Mouse (Mus musculus) naive thymus-derived CD4-positive, alpha-beta T cell, adult 2 months (primary cell): ENCODE data around the gene Gm43064.

ENCODE experiments used
- DNase-seq: peaks from one replicate; pipeline ENCODE4 v3.0.0-alpha.2; 2011; ENCODE audit warnings: low read depth

Gm43064 gene

GRCm38 (mm10) chr3:103857036-103857805, 47.8 kb downstream of the Gm43064 start:
- peak; percentile 69 for DNase-seq

- peak; percentile 34 for DNase-seq
Observed at GRCm38 (mm10) chr3:103857977-103858563, 48.7 kb downstream of the Gm43064 start.

- peak; percentile 78 for DNase-seq
Observed at GRCm38 (mm10) chr3:103858881-103859801, 49.8 kb downstream of the Gm43064 start, which contains the start of gene Ptpn22. TSS of gene Ptpn22 (plus strand) at chr3:103859795.

GRCm38 (mm10) chr3:103859851-103860391, 50.5 kb downstream of the Gm43064 start:
- peak; percentile 94 for DNase-seq

- peak; percentile 56 for DNase-seq
Observed at GRCm38 (mm10) chr3:103862721-103863220, 53.4 kb downstream of the Gm43064 start.

- DNase-seq = no peak
Observed at GRCm38 (mm10) chr3:103864200-103864599, 54.8 kb downstream of the Gm43064 start.

- peak; percentile 74 for DNase-seq
Observed at GRCm38 (mm10) chr3:103867424-103867971, 58.1 kb downstream of the Gm43064 start.

GRCm38 (mm10) chr3:103868008-103868407, 58.6 kb downstream of the Gm43064 start:
- DNase-seq = peak; percentile 86

- DNase-seq = peak; percentile 37
Observed at GRCm38 (mm10) chr3:103872663-103873098, 63.3 kb downstream of the Gm43064 start.

GRCm38 (mm10) chr3:103874329-103874728, 65.0 kb downstream of the Gm43064 start:
- DNase-seq = no peak

- peak; percentile 69 for DNase-seq
Observed at GRCm38 (mm10) chr3:103885946-103886345, 76.6 kb downstream of the Gm43064 start.

GRCm38 (mm10) chr3:103887581-103887980, 78.2 kb downstream of the Gm43064 start:
- DNase-seq = peak; percentile 89
